Mouse (Mus musculus) megakaryocyte-erythroid progenitor cell, adult 5-6 weeks (primary cell): ENCODE results near the gene 9130213A22Rik. TPM values are rescaled to one million over a fixed set of nuclear protein-coding genes. Genes with fewer than 3 reads are reported as not detected.

ENCODE experiments used
- ATAC-seq: replicated peaks from 2 replicates; pipeline ENCODE4 v1.8.0; 2016; ENCODE audit warnings: mild to moderate bottlenecking, inconsistent platforms; ENCODE audit not compliant: severe bottlenecking, poor library complexity, low FRiP score, low TSS enrichment
- total RNA-seq, 2 experiments: library from RNA; stranded (forward) in 1 of 2; stranded (reverse) in 1 of 2; fragments of 200-1000, 215-1000 nt in 1 of 2; fragments of >200 nt in 1 of 2; fragmentation: Nextera tagmentation in 1 of 2; gene quantifications; 2 replicates each; pipeline ENCODE4 v1.2.3; 2014 to 2017

The 9130213A22Rik gene
- not detected in 2 replicates for total RNA-seq (2014; fragmentation: Nextera tagmentation)
- not detected in 2 replicates for total RNA-seq (2017)

DNA sequence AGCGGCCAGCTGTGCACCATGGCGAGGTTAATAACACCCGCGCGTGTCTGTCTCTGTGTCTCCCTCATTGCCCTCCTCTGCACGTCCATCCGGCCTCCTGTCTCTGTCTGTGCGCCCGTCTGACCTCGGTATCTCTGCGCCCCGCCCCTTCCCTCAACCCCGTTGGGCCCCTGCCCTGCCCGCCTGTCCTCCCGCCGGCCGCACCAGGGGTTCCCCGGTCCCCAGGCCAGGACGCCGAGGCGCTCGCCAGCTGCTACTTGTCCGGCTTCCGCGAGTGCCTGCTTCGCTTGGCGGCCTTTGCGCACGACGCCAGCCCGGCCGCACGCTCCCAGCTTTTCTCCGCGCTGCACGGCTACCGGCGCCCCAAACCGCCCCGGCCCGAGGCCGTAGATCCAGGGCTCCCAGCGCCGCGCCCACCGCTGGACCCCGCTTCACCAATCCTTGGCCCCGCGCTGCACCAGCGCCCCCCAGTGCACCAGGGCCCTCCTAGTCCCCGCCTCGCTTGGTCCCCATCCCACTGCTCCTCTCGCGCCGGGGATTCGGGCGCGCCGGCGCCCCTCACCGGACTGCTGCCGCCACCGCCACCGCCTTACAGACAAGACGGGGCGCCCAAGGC, at the start of gene 9130213A22Rik:
TSS of gene 9130213A22Rik (minus strand) at position 254 of the 616 bp plus-strand sequence.
- no peak for ATAC-seq

DNA sequence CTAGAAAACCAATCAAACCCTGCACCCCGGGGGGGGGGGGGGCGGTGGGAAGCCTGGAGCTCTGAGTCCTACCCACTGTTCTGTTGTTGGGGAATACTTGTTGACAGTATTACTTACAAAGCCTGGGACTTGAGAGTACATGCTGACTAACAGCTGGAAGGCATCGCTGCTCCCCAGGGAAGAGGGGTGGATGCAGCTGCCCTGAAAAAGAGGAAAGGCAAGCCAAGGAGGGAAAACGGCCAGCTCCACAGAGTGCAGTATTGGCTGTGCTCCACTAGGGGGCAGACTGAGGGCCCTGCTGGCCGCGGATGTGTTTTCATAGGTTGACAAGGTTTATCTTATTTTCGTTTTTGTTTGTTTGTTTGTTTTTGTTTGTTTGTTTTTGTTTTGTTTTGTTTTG, 49.2 kb upstream of the 9130213A22Rik start:
- no peak for ATAC-seq

DNA sequence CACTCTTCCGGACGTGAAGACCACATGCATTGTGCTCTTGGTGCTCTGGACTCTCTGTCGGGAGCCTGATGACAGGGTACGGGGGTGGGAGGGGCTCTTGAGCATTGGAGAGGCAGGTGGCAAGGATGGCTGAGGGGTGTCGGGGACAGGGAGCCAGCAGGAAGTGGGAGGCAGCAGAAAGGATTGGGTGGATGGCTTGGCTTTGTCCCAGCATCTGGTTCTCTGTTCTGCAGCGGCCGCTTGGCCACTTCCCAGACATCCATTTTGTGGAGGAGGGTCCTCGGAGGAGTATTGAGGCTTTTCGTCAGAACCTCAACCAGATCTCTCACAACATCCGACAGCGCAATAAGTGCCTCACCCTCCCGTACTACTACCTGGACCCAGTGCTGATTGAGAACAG, 46.9 kb upstream of the 9130213A22Rik start:
- ATAC-seq: no peak

DNA sequence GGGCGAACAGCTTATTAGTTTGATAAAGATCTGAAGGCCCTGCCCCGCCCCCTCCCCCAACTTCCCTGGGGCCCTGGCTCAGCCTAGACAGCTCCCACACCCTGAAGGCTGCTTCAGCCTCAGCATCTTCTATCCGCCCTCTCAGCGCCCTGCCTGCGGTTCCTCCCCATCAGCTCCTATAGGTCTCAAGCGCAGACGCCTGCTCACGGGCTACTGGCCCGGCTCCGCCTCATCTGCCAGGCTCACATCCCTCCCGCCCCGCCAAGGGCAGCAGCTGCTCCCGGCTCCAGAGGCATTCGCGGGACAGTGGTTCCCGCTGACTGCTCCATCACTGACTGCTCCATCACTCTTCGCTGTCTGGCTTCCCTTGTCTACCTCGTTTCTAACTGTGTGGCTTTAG, 34.4 kb upstream of the 9130213A22Rik start, which contains the start of gene Alox12b:
TSS of gene Alox12b (plus strand) at position 190 of the 400 bp plus-strand sequence.
- ATAC-seq: peak; percentile 39; the same call in 1 of the 2 replicates

DNA sequence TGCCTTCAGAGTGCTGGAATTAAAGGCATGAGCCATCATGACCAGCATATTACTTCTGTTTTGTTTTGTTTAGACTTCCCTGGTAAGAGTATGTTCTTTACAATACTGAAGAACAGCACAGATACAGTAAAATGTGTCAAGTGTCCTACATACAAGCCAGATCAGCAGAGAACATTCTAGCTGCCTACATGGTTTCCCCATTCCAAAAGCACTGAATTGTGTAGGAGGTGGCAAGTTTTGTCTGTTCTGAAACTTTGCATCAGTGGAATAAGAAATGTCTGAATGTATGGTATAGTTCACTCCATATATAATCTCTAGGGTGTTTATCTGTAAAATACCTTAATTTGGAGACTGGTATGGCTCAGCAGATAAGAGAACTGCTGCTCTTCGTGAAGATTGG, 33.0 kb upstream of the 9130213A22Rik start:
- 0 out of 2 replicates have a peak, but pooled peaks have one; percentile 33 for ATAC-seq

DNA sequence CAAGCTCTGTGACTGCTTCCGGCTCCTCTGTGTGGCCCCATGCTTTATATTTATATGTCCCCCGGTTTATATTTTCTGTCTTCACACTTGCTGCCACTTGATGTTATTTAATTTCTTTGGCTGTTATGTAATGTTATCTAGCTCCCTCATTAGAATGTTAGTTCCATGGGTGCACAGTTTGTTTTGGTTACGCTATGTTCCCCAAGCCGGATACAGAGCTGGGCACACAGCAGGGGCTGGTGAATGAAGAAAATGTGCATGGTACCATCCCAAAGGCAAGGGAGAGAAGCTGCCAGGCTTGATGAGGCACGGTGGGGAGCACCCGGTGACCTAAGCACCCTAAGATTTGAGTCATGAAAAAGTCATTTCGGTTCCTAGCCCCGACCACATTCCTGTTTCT, 31.4 kb upstream of the 9130213A22Rik start:
- no peak for ATAC-seq

DNA sequence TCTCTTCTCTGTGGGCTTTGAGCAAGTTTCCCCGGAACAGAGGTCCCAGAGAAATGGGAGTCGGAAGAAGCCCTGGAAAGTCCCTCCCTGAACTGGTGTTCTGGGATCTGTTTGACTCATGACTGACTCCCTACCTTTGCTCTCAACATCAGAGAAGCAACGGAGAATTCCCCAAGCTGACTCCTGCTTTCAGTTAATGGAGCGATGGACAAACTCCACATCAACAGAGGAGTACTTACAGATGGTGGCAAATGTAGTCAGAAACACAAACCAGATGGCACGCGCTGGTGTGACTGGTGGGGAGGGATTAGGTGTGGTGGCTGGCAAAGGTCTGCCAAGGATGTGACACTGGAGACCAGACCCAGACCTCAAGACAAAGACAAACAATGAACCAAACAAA, 28.6 kb upstream of the 9130213A22Rik start:
- no peak for ATAC-seq

DNA sequence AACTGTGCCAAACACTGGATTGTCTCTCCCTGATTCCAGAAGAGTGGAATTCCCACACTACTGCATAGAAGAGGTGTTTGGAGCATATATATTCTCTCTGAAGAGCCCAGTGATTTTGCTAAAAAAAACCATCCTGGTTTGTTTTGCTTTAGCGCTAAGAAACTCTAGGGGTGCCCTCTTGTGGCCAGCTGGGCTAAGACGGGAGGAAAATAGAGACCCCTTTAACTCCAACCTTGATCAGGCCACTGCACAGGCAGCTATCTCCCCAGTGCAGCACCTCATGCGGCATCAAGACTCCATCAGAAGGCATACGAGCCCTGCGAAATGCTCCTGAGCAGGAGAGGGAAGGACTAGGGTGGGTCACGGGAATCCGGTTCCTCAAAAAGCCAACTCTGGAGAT, 28.1 kb upstream of the 9130213A22Rik start:
- peak; percentile 87 for ATAC-seq

DNA sequence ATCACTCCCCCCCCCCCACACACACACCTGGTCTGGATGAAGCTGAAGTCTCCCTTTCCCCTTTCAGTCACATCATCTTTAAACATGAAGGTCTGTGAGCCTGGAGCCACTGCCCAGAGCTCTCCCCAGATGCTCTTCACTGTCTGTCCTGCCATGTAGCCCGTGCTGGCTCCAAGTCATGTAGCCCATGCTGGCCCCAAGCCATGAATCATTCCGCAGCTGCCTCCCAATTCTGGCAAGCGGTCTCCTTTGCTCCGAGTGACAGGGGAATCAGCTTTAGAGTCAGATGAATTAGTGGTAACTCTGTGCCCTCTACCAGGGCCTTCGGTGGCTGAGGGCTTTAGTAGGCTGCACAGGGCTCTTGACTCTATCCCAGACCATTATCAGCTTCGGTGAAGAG, 27.3 kb upstream of the 9130213A22Rik start:
- no peak for ATAC-seq

DNA sequence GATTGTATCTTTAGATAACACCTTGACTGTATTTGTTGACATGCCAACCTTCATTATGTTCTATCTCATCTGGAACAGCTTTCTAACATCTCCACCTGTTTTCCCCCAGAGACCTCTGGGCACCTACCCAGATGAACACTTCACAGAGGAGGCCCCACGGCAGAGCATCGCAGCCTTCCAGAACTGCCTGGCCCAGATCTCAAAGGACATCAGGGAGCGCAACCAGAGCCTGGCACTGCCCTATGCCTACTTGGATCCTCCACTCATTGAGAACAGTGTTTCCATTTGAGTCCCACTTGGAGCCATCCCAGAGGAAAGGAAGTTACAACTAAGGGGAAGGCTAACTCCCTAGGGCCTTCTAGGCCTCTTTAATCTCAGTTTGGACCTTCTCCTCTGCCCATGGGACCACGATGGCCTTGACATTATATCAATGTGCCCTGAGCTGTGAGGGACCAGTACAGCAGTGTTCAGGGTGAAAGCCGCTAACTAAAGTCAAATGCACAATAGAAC, 26.1 kb upstream of the 9130213A22Rik start:
- ATAC-seq: no peak

DNA sequence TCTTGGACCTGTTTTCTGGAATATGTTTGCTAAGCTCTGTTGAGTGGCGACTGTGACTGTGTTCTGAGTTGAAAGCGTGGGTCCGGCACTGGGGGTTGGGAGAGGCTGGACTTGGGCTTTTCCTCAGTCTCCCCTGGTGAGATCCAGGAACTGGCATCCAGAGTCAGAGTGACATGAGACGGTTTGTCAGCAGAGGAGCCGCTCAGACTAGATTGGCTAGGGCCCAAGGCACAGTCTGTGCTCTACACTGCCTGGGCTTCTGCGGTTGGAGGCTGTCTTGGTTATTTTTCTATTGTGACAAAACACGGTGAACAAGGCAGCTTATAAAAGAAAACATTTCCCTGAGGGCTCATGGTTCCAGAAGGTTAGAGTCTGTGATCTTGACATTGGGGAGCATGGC, 25.2 kb upstream of the 9130213A22Rik start:
- ATAC-seq: no peak

DNA sequence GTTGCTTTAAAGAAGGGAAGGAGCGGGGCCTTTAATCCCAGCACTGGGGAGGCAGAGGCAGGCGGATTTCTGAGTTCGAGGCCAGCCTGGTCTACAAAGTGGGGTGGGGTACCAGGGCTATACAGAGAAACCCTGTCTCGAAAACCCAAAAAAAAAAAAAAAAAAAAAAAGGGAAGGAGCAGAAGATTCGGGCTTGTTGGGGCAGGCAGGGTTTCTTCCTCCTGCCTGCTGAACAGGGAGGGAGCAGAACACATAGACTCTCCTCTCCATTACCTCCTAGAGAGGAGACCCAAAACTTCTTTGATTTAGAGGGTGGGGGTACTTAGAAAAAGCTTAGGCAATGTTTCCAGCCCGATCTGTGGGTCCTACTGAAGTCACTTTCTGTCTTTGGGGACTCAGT, 13.0 kb upstream of the 9130213A22Rik start:
- ATAC-seq: no peak

DNA sequence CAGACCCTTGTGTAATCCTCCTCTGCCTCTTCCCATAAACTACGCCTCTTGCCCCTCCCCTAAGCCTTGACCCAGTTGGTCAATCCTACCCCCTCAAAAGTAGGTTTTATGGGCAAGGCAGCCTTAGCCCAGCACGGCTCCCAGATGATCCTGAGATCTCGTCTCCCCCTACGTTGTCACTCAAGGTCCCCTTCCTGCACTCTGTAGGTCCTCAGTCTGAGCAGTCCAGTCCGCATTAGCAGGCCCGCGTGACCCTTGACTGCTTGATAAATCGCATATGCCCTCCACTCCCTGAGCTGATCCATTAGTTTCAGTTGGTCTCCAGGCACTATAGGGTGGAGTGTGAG, 12.2 kb upstream of the 9130213A22Rik start:
- no peak for ATAC-seq

DNA sequence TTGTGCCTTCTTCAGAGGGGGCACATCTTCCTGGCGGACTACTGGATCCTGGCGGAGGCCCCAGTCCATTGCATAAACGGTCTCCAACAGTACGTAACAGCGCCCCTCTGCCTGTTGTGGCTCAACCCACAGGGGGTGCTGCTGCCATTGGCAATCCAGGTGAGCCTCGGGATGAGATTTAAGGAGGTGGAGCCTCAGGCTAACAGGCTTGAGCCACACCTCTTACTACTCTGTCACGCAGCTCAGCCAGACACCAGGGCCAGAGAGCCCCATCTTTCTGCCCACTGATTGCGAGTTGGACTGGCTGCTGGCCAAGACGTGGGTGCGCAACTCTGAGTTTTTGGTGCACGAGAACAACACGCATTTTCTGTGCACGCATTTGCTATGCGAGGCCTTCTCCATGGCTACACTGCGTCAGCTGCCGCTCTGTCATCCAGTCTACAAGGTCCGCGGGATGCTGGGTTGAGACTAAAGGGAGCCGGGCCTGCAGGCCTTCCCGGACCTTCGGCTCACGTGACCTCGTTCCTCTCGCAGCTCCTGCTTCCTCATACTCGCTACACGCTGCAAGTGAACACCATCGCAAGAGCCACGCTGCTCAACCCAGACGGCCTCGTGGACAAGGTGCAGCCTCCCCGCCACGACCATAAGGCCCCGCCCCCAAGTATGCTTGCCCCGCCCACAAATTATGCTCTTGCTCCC, 11.7 kb upstream of the 9130213A22Rik start:
- peak; percentile 61 for ATAC-seq

DNA sequence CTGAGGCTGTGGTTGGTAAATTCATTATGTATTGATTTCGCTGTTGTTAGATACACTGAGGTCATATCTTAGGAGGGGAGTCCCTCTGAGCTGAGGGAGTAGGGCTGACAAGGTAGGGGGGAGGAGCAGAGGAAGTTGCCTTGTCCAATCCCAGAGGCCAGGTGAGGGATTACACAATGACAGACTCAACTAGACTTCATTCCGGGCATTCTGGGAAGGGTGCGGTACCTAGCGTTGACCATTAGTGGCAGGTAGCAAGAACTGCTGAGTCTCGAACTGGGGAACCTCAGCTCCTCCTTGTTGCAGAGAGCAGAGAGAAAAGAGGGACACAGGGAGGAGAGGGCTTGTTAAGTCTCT, 11.2 kb upstream of the 9130213A22Rik start:
- ATAC-seq: peak; percentile 27; the same call in 1 of the 2 replicates

DNA sequence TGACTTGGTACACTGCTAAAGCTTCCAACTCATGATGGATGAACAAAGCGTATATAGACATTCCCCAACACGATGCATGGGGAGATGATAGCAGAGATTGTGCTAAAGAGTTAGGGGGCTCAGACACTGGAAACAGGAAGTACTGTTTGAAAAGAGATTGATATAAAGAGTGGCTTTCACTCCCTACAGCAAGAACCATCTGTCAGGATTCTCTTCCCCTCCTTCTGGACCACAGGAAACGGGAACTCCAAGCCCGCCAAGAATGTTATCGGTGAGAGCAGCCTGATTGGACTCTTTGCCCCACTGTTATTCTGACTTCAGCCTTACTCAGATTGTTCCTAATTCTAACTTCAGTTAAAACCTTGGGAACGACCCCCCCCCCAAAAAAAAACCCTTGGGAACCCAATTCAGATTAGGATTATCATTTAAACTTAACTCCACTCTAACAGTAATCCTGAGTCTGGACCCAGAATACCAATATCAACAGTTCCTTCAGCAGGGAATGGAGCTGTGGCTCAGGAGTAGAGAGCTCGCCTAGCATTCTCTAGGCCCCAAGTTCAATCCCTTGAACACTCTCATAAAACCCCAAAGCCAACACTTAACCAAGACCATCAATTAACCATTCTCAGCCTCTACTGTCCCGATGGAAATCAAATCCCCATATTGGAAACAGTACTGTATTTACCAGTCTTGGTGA, 6.2 kb upstream of the 9130213A22Rik start:
- ATAC-seq: no peak

DNA sequence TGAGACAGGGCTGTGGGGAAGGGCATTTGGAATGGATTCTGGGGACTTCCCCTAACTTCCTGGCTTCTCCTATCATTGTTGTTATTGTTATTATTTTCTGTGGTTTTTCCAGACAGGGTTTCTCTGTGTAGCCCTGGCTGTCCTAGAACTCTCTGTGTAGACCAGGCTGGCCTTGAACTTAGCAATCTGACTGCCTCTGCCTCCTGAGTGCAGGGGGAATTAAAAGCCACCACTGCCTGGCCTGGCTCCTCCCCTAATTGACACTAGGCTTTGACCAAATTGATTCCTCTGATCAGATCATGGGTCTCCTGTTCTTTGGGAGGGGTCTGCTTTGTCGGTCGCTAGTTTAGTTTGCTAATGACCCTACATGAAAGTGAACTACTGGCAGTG, 4.3 kb upstream of the 9130213A22Rik start:
- no peak for ATAC-seq

DNA sequence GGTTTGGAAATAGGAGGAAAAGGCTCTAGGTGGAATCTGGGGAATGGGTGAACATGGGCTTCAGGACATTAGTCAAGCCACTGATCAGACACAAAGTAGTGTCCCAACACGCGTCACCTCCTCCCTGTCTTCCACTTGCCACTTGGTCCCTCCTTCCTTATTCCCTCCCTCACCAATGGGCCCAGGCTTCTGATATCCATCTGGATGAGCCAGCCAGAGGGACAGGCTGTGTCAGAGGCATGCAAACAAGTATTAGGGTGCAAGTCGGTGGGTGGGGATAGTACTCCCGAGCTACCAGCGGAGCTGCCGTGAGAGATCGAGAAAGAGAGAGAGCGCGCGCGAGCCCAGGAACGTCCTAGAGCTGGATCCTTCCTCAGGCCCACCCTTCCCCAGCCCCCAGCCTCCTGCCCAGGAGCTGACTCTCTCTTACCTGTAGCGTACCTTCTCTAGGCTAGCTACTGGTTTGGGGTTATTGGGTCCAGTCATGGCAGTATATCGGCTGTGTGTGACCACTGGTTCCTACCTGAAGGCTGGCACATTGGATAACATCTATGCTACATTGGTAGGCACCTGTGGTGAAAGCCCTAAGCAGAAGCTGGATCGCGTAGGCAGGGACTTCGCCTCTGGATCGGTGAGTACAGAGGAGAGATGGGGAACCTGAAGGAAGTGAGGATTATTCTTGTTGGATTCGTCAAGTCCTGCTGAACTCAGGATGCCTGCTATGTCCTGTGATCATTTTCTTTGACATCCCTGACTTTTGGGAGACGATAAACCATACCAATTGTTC, 3.7 kb upstream of the 9130213A22Rik start:
- no peak for ATAC-seq

DNA sequence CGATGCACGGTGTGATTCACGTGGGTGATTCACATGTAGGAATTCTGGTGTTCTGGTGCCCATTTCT, 3.3 kb upstream of the 9130213A22Rik start, which contains the start of gene Aloxe3:
TSS of gene Aloxe3 (plus strand) at position 45 of the 67 bp plus-strand sequence.
- ATAC-seq: no peak
